Mouse (Mus musculus) adrenal gland, adult 18-20 months (tissue): ENCODE results near the gene Mrpl52. TPM values are rescaled to one million over a fixed set of nuclear protein-coding genes. Genes with fewer than 3 reads are reported as not detected.

Experiments used
- DNase-seq, 2 experiments: peaks; one replicate each; pipeline ENCODE4 v3.0.0; 2021 to 2022; ENCODE audit warnings: low spot score in 2 of 2
- long read RNA-seq, 2 experiments: library from polyadenylated mRNA; stranded (forward); transcript quantifications; one replicate each; pipeline ENCODE4 v2.0.0; 2021
- total RNA-seq, 2 experiments: library from RNA; stranded (reverse); gene quantifications; 1 replicate in 1 of 2; 2 replicates in 1 of 2; pipeline ENCODE4 v1.2.3; 2021

The Mrpl52 gene
- total RNA-seq, result 100 to 1,000 TPM; 180 to 210 TPM
- long read RNA-seq, experiment 1, transcript Mrpl52-201 (5 exons, 418 nt), result major isoform, 13 of 18 reads
- long read RNA-seq, experiment 1, partial matches to known transcripts, result 0 of 18 reads
- long read RNA-seq, experiment 1, other reads (novel, unspliced or antisense), result 0 of 18 reads
- long read RNA-seq, experiment 2, transcript Mrpl52-201 (5 exons, 418 nt), result major isoform, 110 of 124 reads
- long read RNA-seq, experiment 2, partial matches to known transcripts, result 3 of 124 reads
- long read RNA-seq, experiment 2, other reads (novel, unspliced or antisense), result 7 of 124 reads

GRCm38 (mm10) chr14:54426689-54427398 lies at the start of gene Mrpl52:
Gene Mrpl52 (plus strand): TSS chr14:54426909.
- DNase-seq, result peak; percentile 85 to 93

GRCm38 (mm10) chr14:54377166-54377565 lies 49.5 kb upstream of the Mrpl52 start:
- no peak for DNase-seq

- DNase-seq, result no peak
Observed at GRCm38 (mm10) chr14:54379571-54379970, 47.1 kb upstream of the Mrpl52 start.

GRCm38 (mm10) chr14:54380616-54381015 lies 46.1 kb upstream of the Mrpl52 start:
- no peak for DNase-seq

- no peak for DNase-seq
Observed at GRCm38 (mm10) chr14:54381816-54382215, 44.9 kb upstream of the Mrpl52 start.

- no peak for DNase-seq
Observed at GRCm38 (mm10) chr14:54382641-54383040, 44.1 kb upstream of the Mrpl52 start.

- no peak for DNase-seq
Observed at GRCm38 (mm10) chr14:54383355-54383771, 43.3 kb upstream of the Mrpl52 start.

GRCm38 (mm10) chr14:54384396-54384795 lies 42.3 kb upstream of the Mrpl52 start:
- DNase-seq, result no peak

- DNase-seq, result no peak
Observed at GRCm38 (mm10) chr14:54385968-54386618, 40.6 kb upstream of the Mrpl52 start.

- DNase-seq, result no peak
Observed at GRCm38 (mm10) chr14:54387546-54387945, 39.2 kb upstream of the Mrpl52 start.

GRCm38 (mm10) chr14:54390843-54391242 lies 35.9 kb upstream of the Mrpl52 start:
- DNase-seq, result no peak

- DNase-seq, result no peak
Observed at GRCm38 (mm10) chr14:54393794-54394193, 32.9 kb upstream of the Mrpl52 start.

- no peak for DNase-seq
Observed at GRCm38 (mm10) chr14:54394309-54394708, 32.4 kb upstream of the Mrpl52 start.

GRCm38 (mm10) chr14:54396685-54397084 lies 30.0 kb upstream of the Mrpl52 start:
- DNase-seq, result no peak

GRCm38 (mm10) chr14:54397872-54398527 lies 28.7 kb upstream of the Mrpl52 start:
- no peak for DNase-seq

- no peak for DNase-seq
Observed at GRCm38 (mm10) chr14:54398528-54398916, 28.2 kb upstream of the Mrpl52 start.

GRCm38 (mm10) chr14:54398921-54399382 lies 27.8 kb upstream of the Mrpl52 start:
- DNase-seq, result no peak

- no peak for DNase-seq
Observed at GRCm38 (mm10) chr14:54401723-54402122, 25.0 kb upstream of the Mrpl52 start.

- no peak for DNase-seq
Observed at GRCm38 (mm10) chr14:54408336-54409056, 18.2 kb upstream of the Mrpl52 start.

- no peak for DNase-seq
Observed at GRCm38 (mm10) chr14:54409057-54409645, 17.6 kb upstream of the Mrpl52 start.
